Mouse (Mus musculus): ENCODE results near the gene Hsd17b7. TPM values are rescaled to one million over a fixed set of nuclear protein-coding genes. Genes with fewer than 3 reads are reported as not detected.

Gene Hsd17b7
- total and polyA plus RNA-seq, 3 experiments, result 4.8 to 5.7 TPM; not detected in 1

DNA sequence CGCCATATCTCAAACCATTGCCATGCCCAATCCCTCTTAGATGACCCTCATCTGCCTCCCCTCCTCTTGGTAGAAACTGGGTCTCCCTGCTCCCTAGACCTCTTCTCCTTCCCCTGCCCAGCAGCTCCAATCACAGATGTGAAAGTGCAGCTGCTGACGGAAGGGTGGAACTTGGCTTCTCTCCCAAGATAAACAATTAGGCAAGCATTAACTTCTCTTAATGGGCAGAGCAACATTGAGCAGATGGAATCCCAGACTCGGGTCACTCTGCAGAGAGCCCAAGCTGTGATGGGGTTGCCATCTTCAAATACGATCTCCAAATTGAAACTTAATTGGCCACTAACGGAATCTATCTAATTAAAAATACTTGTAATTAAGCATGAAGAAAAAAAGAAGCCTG, 59.9 kb downstream of the Hsd17b7 start:
- Histone ChIP-seq H3K9ac (ENCODE audit: control insufficient read depth, low read depth, low read length, poor library complexity, severe bottlenecking) (no peak overlapping the region), H3K36me3 (ENCODE audit: control insufficient read depth in 1 of 2, insufficient read depth in 2 of 2, low read length in 2 of 2) (no peaks in the 10 kb centered on the region), H3K4me1 (ENCODE audit: control insufficient read depth in 1 of 2, insufficient read depth in 2 of 2, low read length in 2 of 2) (no peaks in the 10 kb centered on the region), H3K4me3 (ENCODE audit: control insufficient read depth in 1 of 2, insufficient read depth in 1 of 2, low read depth in 2 of 2, low read length in 2 of 2) (no peak overlapping the region), H3K79me2 (ENCODE audit: control insufficient read depth, insufficient read depth, low read length, poor library complexity) (no peaks in the 10 kb centered on the region), H3K27me3 (ENCODE audit: control insufficient read depth in 1 of 2, insufficient read depth in 2 of 2, low read length in 2 of 2) (no peaks in the 10 kb centered on the region), H3K27ac (ENCODE audit: control insufficient read depth, low read depth, low read length) (no peak overlapping the region), H3K9me3 (replicated peaks; ENCODE audit: insufficient read depth, low read length) (no peaks in the 10 kb centered on the region)
- no peak for TF ChIP-seq MAFK (IDR thresholded peaks at IDR 0.05; ENCODE audit: borderline replicate concordance, low read depth, low read length)
- TF ChIP-seq ETS1 (IDR thresholded peaks at IDR 0.05; ENCODE audit: low read depth, low read length), result no peak
- no peak for TF ChIP-seq KAT2A (conservative IDR thresholded peaks at IDR 0.05; ENCODE audit: low read depth, low read length)
- TF ChIP-seq UBTF (IDR thresholded peaks at IDR 0.05; ENCODE audit: borderline replicate concordance, insufficient read depth, low read depth, low read length), result no peak
- no peak for TF ChIP-seq TBP (IDR thresholded peaks at IDR 0.05; ENCODE audit: low read depth, low read length)
- no peak for TF ChIP-seq CTCF (IDR thresholded peaks at IDR 0.05 in 2 of 3, conservative IDR thresholded peaks at IDR 0.05 in 1 of 3; ENCODE audit: control insufficient read depth in 1 of 3, insufficient read depth in 1 of 3, low read depth in 2 of 3, low read length in 3 of 3, poor library complexity in 1 of 3, severe bottlenecking in 1 of 3)
- TF ChIP-seq E2F4 (IDR thresholded peaks at IDR 0.05; ENCODE audit: borderline replicate concordance, low read depth, low read length), result no peak
- no peak for TF ChIP-seq NELFE (IDR thresholded peaks at IDR 0.05; ENCODE audit: low read depth, low read length)
- DNase-seq (ENCODE audit: low read depth, low spot score), result no peak

DNA sequence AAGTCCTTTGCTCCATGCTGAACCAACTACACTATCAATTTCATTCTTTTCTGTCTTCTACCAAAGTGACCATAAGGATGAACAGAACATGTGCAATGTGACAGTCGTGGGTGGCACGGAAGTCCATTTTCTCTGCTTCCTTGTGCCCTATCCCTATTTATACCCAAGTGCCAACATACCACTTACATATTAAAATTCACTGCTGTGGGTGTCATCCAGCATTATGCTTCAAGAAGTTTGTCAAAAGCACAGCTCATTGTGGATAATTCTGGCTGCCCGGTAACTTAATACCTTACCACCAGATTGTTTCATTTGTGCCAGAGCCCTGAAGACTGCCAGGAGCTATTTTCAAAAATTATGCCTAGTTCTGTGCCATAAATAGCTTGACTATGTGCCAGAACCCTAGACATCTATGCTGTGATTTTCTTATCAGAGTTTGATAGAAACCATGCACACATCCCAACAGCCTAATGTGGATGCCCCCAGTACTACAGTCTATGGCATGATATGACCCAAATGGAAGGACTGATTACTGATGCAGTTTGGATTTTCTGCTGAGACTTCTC, 68.2 kb downstream of the Hsd17b7 start:
- DNase-seq (ENCODE audit: low read depth, low spot score), result no peak
- Histone ChIP-seq H3K4me1 (ENCODE audit: control insufficient read depth in 1 of 2, insufficient read depth in 2 of 2, low read length in 2 of 2) (no peaks in the 10 kb centered on the region), H3K4me3 (ENCODE audit: control insufficient read depth in 1 of 2, insufficient read depth in 1 of 2, low read depth in 2 of 2, low read length in 2 of 2) (no peak overlapping the region), H3K9me3 (replicated peaks; ENCODE audit: insufficient read depth, low read length) (no peaks in the 10 kb centered on the region), H3K27me3 (ENCODE audit: control insufficient read depth in 1 of 2, insufficient read depth in 2 of 2, low read length in 2 of 2) (no peaks in the 10 kb centered on the region), H3K36me3 (ENCODE audit: control insufficient read depth in 1 of 2, insufficient read depth in 2 of 2, low read length in 2 of 2) (no peaks in the 10 kb centered on the region), H3K27ac (ENCODE audit: control insufficient read depth, low read depth, low read length) (no peak overlapping the region), H3K79me2 (ENCODE audit: control insufficient read depth, insufficient read depth, low read length, poor library complexity) (no peaks in the 10 kb centered on the region), H3K9ac (ENCODE audit: control insufficient read depth, low read depth, low read length, poor library complexity, severe bottlenecking) (no peak overlapping the region)
- TF ChIP-seq RCOR1 (IDR thresholded peaks at IDR 0.05; ENCODE audit: low read depth, low read length), result no peak
- TF ChIP-seq HCFC1 (IDR thresholded peaks at IDR 0.05; ENCODE audit: low read depth, low read length), result no peak
- no peak for TF ChIP-seq USF2 (IDR thresholded peaks at IDR 0.05; ENCODE audit: borderline replicate concordance in 1 of 2, insufficient read depth in 1 of 2, low read depth in 1 of 2, low read length in 2 of 2)
- no peak for TF ChIP-seq ELF1 (IDR thresholded peaks at IDR 0.05; ENCODE audit: low read depth, low read length)
- TF ChIP-seq E2F4 (IDR thresholded peaks at IDR 0.05; ENCODE audit: borderline replicate concordance, low read depth, low read length), result no peak
- TF ChIP-seq POLR2AphosphoS2 (IDR thresholded peaks at IDR 0.05; ENCODE audit: low read length), result no peak
- TF ChIP-seq RAD21 (IDR thresholded peaks at IDR 0.05; ENCODE audit: low read depth, low read length), result no peak
- no peak for TF ChIP-seq NRF1 (IDR thresholded peaks at IDR 0.05; ENCODE audit: insufficient read depth, low read depth, low read length, poor library complexity, severe bottlenecking)
- no peak for TF ChIP-seq MAZ (IDR thresholded peaks at IDR 0.05; ENCODE audit: low read depth, low read length)
- no peak for TF ChIP-seq EP300 (IDR thresholded peaks at IDR 0.05; ENCODE audit: low read depth in 1 of 2, low read length in 2 of 2)
- no peak for TF ChIP-seq CHD2 (IDR thresholded peaks at IDR 0.05; ENCODE audit: low read length)
- TF ChIP-seq GATA1 (IDR thresholded peaks at IDR 0.05; ENCODE audit: low read depth, low read length), result no peak
- no peak for TF ChIP-seq USF1 (IDR thresholded peaks at IDR 0.05; ENCODE audit: low read depth, low read length)
- TF ChIP-seq ZMIZ1 (IDR thresholded peaks at IDR 0.05; ENCODE audit: low read depth, low read length), result no peak

Other genes starting within 250 kb of the Hsd17b7 start
- not detected in 2 replicates for gene Rgs4, start 221.6 kb downstream of the Hsd17b7 start, total RNA-seq (2012; rRNA removed)
- not detected for gene Rgs4, start 221.6 kb downstream of the Hsd17b7 start, polyA plus RNA-seq (2012; ENCODE audit: insufficient read depth in 1 of 2, insufficient read length in 2 of 2, low read depth in 1 of 2, low replicate concordance in 2 of 2, missing spikeins in 1 of 2)
- gene Ccdc190, start 40.6 kb downstream of the Hsd17b7 start, total RNA-seq (2012; rRNA removed), result not detected in 2 replicates
- gene Ccdc190, start 40.6 kb downstream of the Hsd17b7 start, polyA plus RNA-seq (2012; ENCODE audit: insufficient read depth in 1 of 2, insufficient read length in 2 of 2, low read depth in 1 of 2, low replicate concordance in 2 of 2, missing spikeins in 1 of 2), result not detected
- gene Ddr2, start 141.5 kb upstream of the Hsd17b7 start, total RNA-seq (2012; rRNA removed), result not detected in 2 replicates
- under 1 TPM in 1 of 2 experiments, not detected in 1; 0.04 TPM for gene Ddr2, start 141.5 kb upstream of the Hsd17b7 start, polyA plus RNA-seq (2012; ENCODE audit: insufficient read depth in 1 of 2, insufficient read length in 2 of 2, low read depth in 1 of 2, low replicate concordance in 2 of 2, missing spikeins in 1 of 2)
- gene Uap1, start 205.7 kb upstream of the Hsd17b7 start, total RNA-seq (2012; rRNA removed), result 74.5 and 87.3 TPM in 2 replicates
- gene Uap1, start 205.7 kb upstream of the Hsd17b7 start, polyA plus RNA-seq (2012; ENCODE audit: insufficient read depth in 1 of 2, insufficient read length in 2 of 2, low read depth in 1 of 2, low replicate concordance in 2 of 2, missing spikeins in 1 of 2), result 10 to 100 TPM in 1 of 2 experiments, not detected in 1; 80.8 TPM
- gene Uhmk1, start 246.2 kb upstream of the Hsd17b7 start, total RNA-seq (2012; rRNA removed), result 26.8 and 28.9 TPM in 2 replicates
- gene Uhmk1, start 246.2 kb upstream of the Hsd17b7 start, polyA plus RNA-seq (2012; ENCODE audit: insufficient read depth in 1 of 2, insufficient read length in 2 of 2, low read depth in 1 of 2, low replicate concordance in 2 of 2, missing spikeins in 1 of 2), result 10 to 100 TPM; 19.5 to 43.9 TPM

Measured in MEL (cell line).